Mouse (Mus musculus): Measurements from ENCODE around the gene Mdc1.

DNA sequence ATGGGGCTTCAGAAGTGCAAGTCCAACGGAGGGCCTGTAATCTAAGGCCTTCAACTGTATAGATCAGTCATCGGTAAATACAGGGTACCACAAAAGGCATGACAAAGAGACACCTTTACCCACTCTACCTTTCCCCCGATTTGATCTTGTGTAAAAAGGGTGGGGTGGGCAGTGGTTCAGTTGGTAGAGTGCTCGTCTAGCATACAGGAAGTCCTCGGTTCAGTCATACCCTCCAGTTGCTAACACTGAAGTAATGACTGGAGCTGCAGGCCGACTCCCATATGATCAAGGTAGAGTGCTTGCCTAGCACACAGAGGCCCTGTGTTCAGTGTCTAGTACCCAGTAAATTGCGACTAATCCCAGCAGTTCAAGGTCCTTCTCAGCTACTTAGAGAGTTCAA is 27.7 kb upstream of the Mdc1 start:
- TF ChIP-seq CTCF (IDR thresholded peaks at IDR 0.05; ENCODE audit: low read depth) (no peak), EP300 (IDR thresholded peaks at IDR 0.05; ENCODE audit: low read depth) (no peak)

Measured in liver, postnatal 0 days (tissue).